Mouse (Mus musculus) stomach, embryonic 16.5 days (tissue): ENCODE measurements around the gene Olfr312. TPM values are rescaled to one million over a fixed set of nuclear protein-coding genes. Genes with fewer than 3 reads are reported as not detected.

Experiments
- ATAC-seq: fragments of 200-750 bp; cut with Nextera tagmentation; 2 replicates; pipeline ENCODE4 v1.8.0; 2017; ENCODE audit warnings: moderate number of reproducible peaks, moderate TSS enrichment; ENCODE audit not compliant: insufficient read depth, low FRiP score
- H3K27ac ChIP-seq: fragments of 300-500 bp; sonication (generic); 2 replicates; pipeline ENCODE4 v1.5.1; 2014; ENCODE audit warnings: low read length
- H3K27me3 ChIP-seq: fragments of 300-500 bp; sonication (generic); 2 replicates; pipeline ENCODE4 v1.6.1; 2014; ENCODE audit warnings: low read length, control low read depth, mixed read lengths; ENCODE audit not compliant: control insufficient read depth, insufficient read depth
- H3K36me3 ChIP-seq: fragments of 300-500 bp; sonication (generic); 2 replicates; pipeline ENCODE4 v1.6.1; 2014; ENCODE audit warnings: low read length; ENCODE audit not compliant: control insufficient read depth, insufficient read depth
- H3K4me1 ChIP-seq: fragments of 300-500 bp; sonication (generic); 2 replicates; pipeline ENCODE4 v1.6.1; 2014; ENCODE audit warnings: low read length, control low read depth, mixed read lengths; ENCODE audit not compliant: control insufficient read depth, insufficient read depth
- H3K4me2 ChIP-seq: fragments of 300-500 bp; sonication (generic); 2 replicates; pipeline ENCODE4 v1.6.1; 2014; ENCODE audit warnings: low read depth, low read length, mixed read lengths
- H3K4me3 ChIP-seq: fragments of 300-500 bp; sonication (generic); replicated peaks from 2 replicates; pipeline ENCODE4 v1.5.1; 2014; ENCODE audit warnings: mild to moderate bottlenecking, low read length
- H3K9ac ChIP-seq: fragments of 300-500 bp; sonication (generic); 2 replicates; pipeline ENCODE4 v1.6.1; 2014; ENCODE audit warnings: low read length
- H3K9me3 ChIP-seq: fragments of 300-500 bp; sonication (generic); replicated peaks from 2 replicates; pipeline ENCODE4 v1.6.1; 2016; ENCODE audit warnings: low read length, control low read depth; ENCODE audit not compliant: control insufficient read depth
- WGBS: fragments of 180-500 bp; shearing (Covaris S2); extraction: QIAGEN DNeasy Blood & Tissue Kit; methylation state at CpG from one replicate; pipeline ENCODE4 v1.1.7; 2014; 5-methylcytosine and 5-hydroxymethylcytosine counted together
- polyA plus RNA-seq: library from polyadenylated mRNA; unstranded; fragments of >200 nt; fragmentation: Nextera tagmentation; extraction: Ambion mirVana; gene quantifications from 2 replicates; pipeline ENCODE4 v1.2.1, GENCODE M21; 2015

The Olfr312 gene
- polyA plus RNA-seq, 1 experiment from 2014 or later = not detected

DNA sequence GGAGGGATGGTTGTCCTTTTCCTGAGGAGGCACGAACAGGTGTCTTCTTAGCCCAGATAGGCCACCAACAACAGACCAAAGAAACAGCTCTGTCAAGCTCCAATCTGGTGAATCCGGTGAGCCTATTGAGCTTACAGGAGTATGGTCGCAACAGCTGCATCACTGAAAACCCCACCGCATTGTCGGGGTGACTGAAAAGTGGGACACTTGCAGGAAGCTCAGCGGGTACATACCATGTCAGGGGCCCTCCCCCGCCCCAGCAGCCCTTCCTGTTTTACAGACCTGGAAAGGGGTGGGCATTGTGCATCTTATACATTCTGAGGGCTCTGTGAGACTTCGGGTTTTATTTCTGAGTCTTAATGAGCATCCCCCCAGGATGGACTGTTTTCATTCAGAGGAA lies 54.7 kb downstream of the Olfr312 start:
- Histone ChIP-seq H3K4me1 (no peaks in the 10 kb centered on the region), H3K4me2 (no peak overlapping the region), H3K36me3 (0 out of 2 replicates have a peak, but pooled peaks cover 3% of the 10 kb centered on the region), H3K4me3 (no peak overlapping the region), H3K27ac (no peak overlapping the region), H3K27me3 (no peaks in the 10 kb centered on the region), H3K9me3 (no peaks in the 10 kb centered on the region), H3K9ac (no peak overlapping the region)
- 77% methylated on average over 8 of the region's 8 CpGs for WGBS
- no peak for ATAC-seq

Other genes with a start within 250 kb of the Olfr312 start
- gene Olfr324, start 234.1 kb upstream of the Olfr312 start, polyA plus RNA-seq = not detected in 2 replicates
- 4.2 and 15.4 TPM in 2 replicates for gene 2210407C18Rik, start 213.2 kb upstream of the Olfr312 start, polyA plus RNA-seq
- gene Olfr323, start 198.7 kb upstream of the Olfr312 start, polyA plus RNA-seq = 0.17 TPM in 1 of 2 replicates, not detected in the other
- gene Trim58, start 188.8 kb upstream of the Olfr312 start, polyA plus RNA-seq = 0.66 and 0.67 TPM in 2 replicates
- gene Olfr322, start 170.5 kb upstream of the Olfr312 start, polyA plus RNA-seq = not detected in 2 replicates
- not detected in 2 replicates for gene Olfr320, start 148.1 kb upstream of the Olfr312 start, polyA plus RNA-seq
- gene Olfr319, start 130.1 kb upstream of the Olfr312 start, polyA plus RNA-seq = not detected in 2 replicates
- not detected in 2 replicates for gene Olfr318, start 105.2 kb upstream of the Olfr312 start, polyA plus RNA-seq
- not detected in 2 replicates for gene Olfr317, start 90.0 kb upstream of the Olfr312 start, polyA plus RNA-seq
- not detected in 2 replicates for gene Olfr316, start 76.5 kb upstream of the Olfr312 start, polyA plus RNA-seq
- not detected in 2 replicates for gene Olfr315, start 56.0 kb upstream of the Olfr312 start, polyA plus RNA-seq
- gene Olfr314, start 46.3 kb upstream of the Olfr312 start, polyA plus RNA-seq = not detected in 2 replicates
- 5.2 and 5.4 TPM in 2 replicates for gene Fam183b, start 27.3 kb upstream of the Olfr312 start, polyA plus RNA-seq
- not detected in 2 replicates for gene Olfr313, start 14.2 kb upstream of the Olfr312 start, polyA plus RNA-seq
- gene Olfr311, start 10.0 kb downstream of the Olfr312 start, polyA plus RNA-seq = not detected in 2 replicates
- gene Gm12258, start 17.9 kb downstream of the Olfr312 start, polyA plus RNA-seq = 9.5 TPM in 2 replicates
- gene 2810021J22Rik, start 38.0 kb downstream of the Olfr312 start, polyA plus RNA-seq = 5.9 and 7.7 TPM in 2 replicates
- gene Zfp39, start 75.0 kb downstream of the Olfr312 start, polyA plus RNA-seq = 4.7 and 5.4 TPM in 2 replicates
- 0.72 and 0.80 TPM in 2 replicates for gene Btnl10, start 88.7 kb downstream of the Olfr312 start, polyA plus RNA-seq
- 113 TPM in 2 replicates for gene Rnf187, start 109.7 kb downstream of the Olfr312 start, polyA plus RNA-seq
- 44.0 and 50.7 TPM in 2 replicates for gene Hist3h2ba, start 119.7 kb downstream of the Olfr312 start, polyA plus RNA-seq
- gene Hist3h2a, start 125.4 kb downstream of the Olfr312 start, polyA plus RNA-seq = 28.1 and 33.0 TPM in 2 replicates
- gene Trim17, start 125.4 kb downstream of the Olfr312 start, polyA plus RNA-seq = 0.17 and 0.27 TPM in 2 replicates
- 20.5 and 20.8 TPM in 2 replicates for gene Trim11, start 148.9 kb downstream of the Olfr312 start, polyA plus RNA-seq